Mouse (Mus musculus) megakaryocyte, embryonic 14.5 days (primary cell): ENCODE measurements around the gene Hivep3.

Experiments
- FLI1 ChIP-seq: IDR thresholded peaks from 2 replicates; pipeline ENCODE4 v1.6.1; 2012; ENCODE audit warnings: low read length, inconsistent platforms, mixed read lengths
- GATA1 ChIP-seq: IDR thresholded peaks from 3 replicates; pipeline ENCODE4 v1.6.1; 2012; ENCODE audit warnings: mixed read lengths, low read length, inconsistent platforms, borderline replicate concordance

GRCm38 (mm10) chr4:119768046-119768445 lies 34.5 kb downstream of the Hivep3 start:
- TF ChIP-seq GATA1 (no peak), FLI1 (no peak)
